Mouse (Mus musculus) kidney, postnatal 0 days (tissue): Measurements from ENCODE around the gene H2afv. TPM values are rescaled to one million over a fixed set of nuclear protein-coding genes. Genes with fewer than 3 reads are reported as not detected.

Experiments used
- ATAC-seq: fragments of 200-750 bp; cut with Nextera tagmentation; replicated peaks from 2 replicates; pipeline ENCODE4 v1.8.0; 2017; ENCODE audit warnings: low read depth, moderate number of reproducible peaks, moderate TSS enrichment, moderate library complexity; ENCODE audit not compliant: low FRiP score
- DNase-seq: peaks from one replicate; pipeline ENCODE4 v3.0.0-alpha.2; 2016; ENCODE audit warnings: low spot score
- H3K27ac ChIP-seq: fragments of 300-500 bp; sonication (generic); 2 replicates; pipeline ENCODE4 v1.5.1; 2014; ENCODE audit warnings: mild to moderate bottlenecking
- H3K27me3 ChIP-seq: fragments of 300-500 bp; sonication (generic); 2 replicates; pipeline ENCODE4 v1.6.1; 2014; ENCODE audit warnings: low read length, mixed read lengths; ENCODE audit not compliant: insufficient read depth
- H3K36me3 ChIP-seq: fragments of 300-500 bp; sonication (generic); 2 replicates; pipeline ENCODE4 v1.6.1; 2014; ENCODE audit warnings: low read length, mixed read lengths; ENCODE audit not compliant: insufficient read depth
- H3K4me1 ChIP-seq: fragments of 300-500 bp; sonication (generic); replicated peaks from 2 replicates; pipeline ENCODE4 v1.6.1; 2014; ENCODE audit warnings: antibody characterized with exemption, low read length, mixed read lengths; ENCODE audit not compliant: insufficient read depth
- H3K4me2 ChIP-seq: fragments of 300-500 bp; sonication (generic); 2 replicates; pipeline ENCODE4 v1.6.1; 2014; ENCODE audit warnings: mild to moderate bottlenecking, low read length, moderate library complexity, mixed read lengths
- H3K4me3 ChIP-seq: fragments of 300-500 bp; sonication (generic); replicated peaks from 2 replicates; pipeline ENCODE4 v1.5.1; 2014; ENCODE audit warnings: low read depth, low read length
- H3K9ac ChIP-seq: fragments of 300-500 bp; sonication (generic); 2 replicates; pipeline ENCODE4 v1.6.1; 2014; ENCODE audit warnings: low read depth, low read length
- H3K9me3 ChIP-seq: fragments of 300-500 bp; sonication (generic); replicated peaks from 2 replicates; pipeline ENCODE4 v1.6.1; 2016; ENCODE audit warnings: low read length, inconsistent platforms, mixed read lengths
- CTCF ChIP-seq: IDR thresholded peaks from 2 replicates; pipeline ENCODE4 v1.5.1; 2016; ENCODE audit warnings: antibody characterized with exemption, low read depth, mild to moderate bottlenecking, moderate library complexity
- whole genome bisulfite sequencing: fragments of 180-500 bp; shearing (Covaris S2); extraction: QIAGEN DNeasy Blood & Tissue Kit; methylation state at CpG from one replicate; pipeline ENCODE4 v1.1.7; 2014; 5-methylcytosine and 5-hydroxymethylcytosine counted together
- microRNA-seq: library from miRNA; unstranded; fragments of <30 nt; microRNA quantifications from one replicate; pipeline ENCODE4, GENCODE M21; 2016
- polyA plus RNA-seq: library from polyadenylated mRNA; unstranded; fragments of >200 nt; fragmentation: Nextera tagmentation; extraction: Ambion mirVana; gene quantifications from 2 replicates; pipeline ENCODE4 v1.2.1, GENCODE M21; 2015

Gene H2afv
- polyA plus RNA-seq, 1 experiment from 2014 or later = 458 TPM

DNA sequence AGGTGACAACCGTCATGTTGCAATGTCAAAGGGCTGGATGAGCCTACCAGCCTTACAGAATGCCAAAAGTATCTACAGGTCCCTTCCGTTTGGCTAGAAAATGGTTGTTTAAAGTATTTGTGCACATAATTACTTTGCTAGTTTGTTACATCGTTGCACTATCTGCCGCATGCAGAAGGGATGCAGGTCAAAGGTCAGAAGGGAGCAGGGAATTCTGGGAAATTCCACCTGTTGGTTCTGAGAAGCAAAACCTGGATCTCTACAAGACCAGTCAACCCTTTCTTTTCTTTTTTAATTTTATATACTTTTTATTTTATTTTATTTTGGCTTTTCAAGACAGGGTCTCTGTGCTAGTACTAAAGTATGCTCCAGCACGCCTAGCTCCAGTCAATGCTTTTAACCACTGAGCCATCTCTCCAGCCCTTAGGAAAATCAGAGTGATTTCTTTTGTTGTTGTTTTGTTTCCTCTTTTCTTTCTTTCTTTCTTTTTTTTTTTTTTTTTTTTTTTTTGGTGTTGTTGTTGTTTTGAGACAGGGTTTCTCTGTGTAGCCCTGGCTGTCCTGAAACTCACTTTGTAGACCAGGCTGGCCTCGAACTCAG, 56.0 kb downstream of the H2afv start:
- Histone ChIP-seq H3K9me3 (no peaks in the 10 kb centered on the region), H3K27ac (peak overlapping the region; percentile 97), H3K9ac (no peak overlapping the region; the same call in 1 of the 2 replicates), H3K36me3 (no peaks in the 10 kb centered on the region), H3K4me2 (peak overlapping the region; percentile 90; the same call in 1 of the 2 replicates), H3K27me3 (no peaks in the 10 kb centered on the region), H3K4me3 (no peak overlapping the region), H3K4me1 (peaks cover 15% of the 10 kb centered on the region)
- DNase-seq (no peak), ATAC-seq (no peak)
- no peak for TF ChIP-seq CTCF
- WGBS = 88% methylated on average over 6 of the region's 6 CpGs

DNA sequence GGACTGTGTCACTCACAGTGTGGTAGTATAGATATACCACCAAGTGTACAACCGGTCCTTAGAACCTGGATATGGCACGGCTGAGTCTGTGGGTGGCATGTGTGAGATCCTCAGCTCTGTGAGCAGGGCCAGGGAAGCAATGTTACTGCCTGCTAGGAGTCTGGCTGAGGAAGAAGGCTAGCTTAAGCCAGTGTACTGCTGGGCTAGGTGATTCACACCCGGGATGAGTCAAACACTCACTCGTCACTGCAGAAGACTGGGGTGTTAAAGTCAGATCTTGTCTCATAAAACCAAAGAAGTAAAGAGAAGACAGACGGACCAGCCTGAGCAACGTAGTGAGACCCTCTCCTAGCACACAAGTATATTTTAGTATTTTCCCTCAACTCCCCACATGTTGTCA, 63.3 kb downstream of the H2afv start:
- Histone ChIP-seq H3K27me3 (no peaks in the 10 kb centered on the region), H3K9me3 (no peaks in the 10 kb centered on the region), H3K4me2 (no peak overlapping the region), H3K27ac (no peak overlapping the region), H3K4me3 (no peak overlapping the region), H3K4me1 (no peaks in the 10 kb centered on the region), H3K9ac (no peak overlapping the region), H3K36me3 (no peaks in the 10 kb centered on the region)
- no peak for TF ChIP-seq CTCF
- WGBS = 78% methylated on average over 6 of the region's 6 CpGs
- DNase-seq (no peak), ATAC-seq (no peak; the same call in 1 of the 2 replicates)

Small RNA genes within 50 kb of the gene (microRNA-seq; reads per million reads assigned to microRNA genes)
- gene Gm22123 (not detected), gene Mir7651 (0.60 reads per million)

Other genes with a start within 250 kb of the H2afv start
- 0.53 and 0.84 TPM in 2 replicates for gene A730071L15Rik, start 244.4 kb downstream of the H2afv start, polyA plus RNA-seq
- 28.1 and 29.1 TPM in 2 replicates for gene Nudcd3, start 244.0 kb downstream of the H2afv start, polyA plus RNA-seq
- gene Npc1l1, start 214.3 kb downstream of the H2afv start, polyA plus RNA-seq = 0.10 and 0.11 TPM in 2 replicates
- 73.2 and 75.3 TPM in 2 replicates for gene Ddx56, start 176.7 kb downstream of the H2afv start, polyA plus RNA-seq
- 163 and 168 TPM in 2 replicates for gene Tmed4, start 169.6 kb downstream of the H2afv start, polyA plus RNA-seq
- 125 and 138 TPM in 2 replicates for gene Ogdh, start 152.8 kb downstream of the H2afv start, polyA plus RNA-seq
- 9.9 TPM in 2 replicates for gene Zmiz2, start 55.4 kb downstream of the H2afv start, polyA plus RNA-seq
- 5,621 and 5,791 TPM in 2 replicates for gene Ppia, start 29.0 kb downstream of the H2afv start, polyA plus RNA-seq
- 24.5 and 26.4 TPM in 2 replicates for gene Purb, start 31.5 kb upstream of the H2afv start, polyA plus RNA-seq
- gene Myo1g, start 76.5 kb upstream of the H2afv start, polyA plus RNA-seq = 0.42 and 0.83 TPM in 2 replicates
- gene Ccm2, start 102.4 kb upstream of the H2afv start, polyA plus RNA-seq = 63.8 and 66.5 TPM in 2 replicates
- 1.1 TPM in 2 replicates for gene Nacad, start 161.6 kb upstream of the H2afv start, polyA plus RNA-seq
- gene Tbrg4, start 181.6 kb upstream of the H2afv start, polyA plus RNA-seq = 32.2 and 34.5 TPM in 2 replicates
- not detected in 2 replicates for gene Wap, start 194.2 kb upstream of the H2afv start, polyA plus RNA-seq
- gene Ramp3, start 214.1 kb upstream of the H2afv start, polyA plus RNA-seq = 25.0 and 26.5 TPM in 2 replicates